Mouse (Mus musculus): ENCODE measurements around the gene Sobp. TPM values are rescaled to one million over a fixed set of nuclear protein-coding genes. Genes with fewer than 3 reads are reported as not detected.

Sobp gene
- polyA plus RNA-seq, 1 experiment from 2014 or later: not detected

DNA sequence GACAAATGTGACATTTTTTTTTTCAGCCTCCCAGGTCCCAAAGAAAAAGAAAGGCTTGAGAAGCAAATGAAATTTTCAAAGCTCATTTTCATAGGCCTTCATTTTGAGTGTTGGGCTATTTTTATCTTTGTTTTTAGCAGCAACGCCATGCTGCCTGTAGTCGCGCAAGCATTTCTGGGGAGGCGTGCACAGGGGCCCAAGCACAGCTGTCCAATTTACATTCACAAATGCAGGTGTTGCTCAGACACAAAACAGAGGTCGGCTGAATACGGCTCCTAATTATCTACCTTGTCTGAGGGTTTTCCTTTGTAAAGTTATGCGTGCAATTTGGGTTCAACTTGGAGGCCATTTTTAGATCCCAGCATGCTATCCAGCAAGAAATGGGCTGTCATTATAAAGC is 49.8 kb downstream of the Sobp start:
- Histone ChIP-seq H3K27ac (no peak overlapping the region), H3K79me2 (ENCODE audit: inconsistent target) (no peaks in the 10 kb centered on the region), H3K4me3 (ENCODE audit: inconsistent target) (no peak overlapping the region), H3K36me3 (ENCODE audit: inconsistent target) (no peaks in the 10 kb centered on the region)
- WGBS (ENCODE audit: missing documents): 92% methylated on average over 7 of the region's 7 CpGs

DNA sequence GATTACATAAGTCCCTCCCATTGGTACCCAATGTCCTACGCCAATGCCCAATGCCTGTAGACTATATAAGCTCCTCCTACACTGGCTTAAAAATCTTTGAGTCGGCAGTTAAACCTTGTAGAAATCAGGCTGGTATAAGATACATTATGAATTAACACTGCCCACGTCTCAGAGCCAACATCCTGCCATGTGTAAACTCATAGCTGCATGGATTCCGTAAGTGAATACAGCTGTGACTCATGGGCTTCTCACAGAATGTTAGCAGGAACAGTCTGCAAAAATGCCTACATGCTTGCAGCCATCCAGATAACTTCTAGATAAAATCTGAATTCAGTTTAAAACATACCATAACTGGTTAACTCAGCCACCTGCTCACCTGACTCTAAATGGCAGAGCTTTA is 50.2 kb downstream of the Sobp start:
- H3K36me3 ChIP-seq (ENCODE audit: inconsistent target): no peaks in the 10 kb centered on the region
- H3K4me3 ChIP-seq (ENCODE audit: inconsistent target): no peak overlapping the region
- H3K27ac ChIP-seq: no peak overlapping the region
- H3K79me2 ChIP-seq (ENCODE audit: inconsistent target): no peaks in the 10 kb centered on the region
- WGBS (ENCODE audit: missing documents): 93% methylated on average over 4 of the region's 4 CpGs

DNA sequence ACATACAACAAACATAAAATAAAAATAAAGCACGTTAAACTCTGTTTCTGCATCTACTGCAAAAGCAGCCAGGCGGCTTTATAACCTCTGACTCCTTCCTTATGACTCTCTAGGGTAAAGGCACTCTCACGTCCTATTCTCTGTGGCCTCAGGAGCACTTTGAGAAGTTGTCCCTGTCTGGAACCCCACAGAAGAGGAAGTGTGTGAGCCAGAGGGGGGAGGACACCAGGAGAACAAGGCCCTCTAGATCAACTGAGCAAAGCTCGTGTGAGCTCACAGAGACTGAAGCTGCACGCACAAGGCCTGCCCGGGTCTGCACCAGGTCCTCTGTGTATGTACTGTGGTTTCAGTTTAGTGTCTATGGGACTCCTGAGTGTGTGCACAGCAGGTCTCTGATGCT is 50.9 kb downstream of the Sobp start:
- Histone ChIP-seq H3K79me2 (ENCODE audit: inconsistent target) (no peaks in the 10 kb centered on the region), H3K27ac (no peak overlapping the region), H3K4me3 (ENCODE audit: inconsistent target) (no peak overlapping the region), H3K36me3 (ENCODE audit: inconsistent target) (no peaks in the 10 kb centered on the region)
- 33% methylated on average over 6 of the region's 6 CpGs for WGBS (ENCODE audit: missing documents)

DNA sequence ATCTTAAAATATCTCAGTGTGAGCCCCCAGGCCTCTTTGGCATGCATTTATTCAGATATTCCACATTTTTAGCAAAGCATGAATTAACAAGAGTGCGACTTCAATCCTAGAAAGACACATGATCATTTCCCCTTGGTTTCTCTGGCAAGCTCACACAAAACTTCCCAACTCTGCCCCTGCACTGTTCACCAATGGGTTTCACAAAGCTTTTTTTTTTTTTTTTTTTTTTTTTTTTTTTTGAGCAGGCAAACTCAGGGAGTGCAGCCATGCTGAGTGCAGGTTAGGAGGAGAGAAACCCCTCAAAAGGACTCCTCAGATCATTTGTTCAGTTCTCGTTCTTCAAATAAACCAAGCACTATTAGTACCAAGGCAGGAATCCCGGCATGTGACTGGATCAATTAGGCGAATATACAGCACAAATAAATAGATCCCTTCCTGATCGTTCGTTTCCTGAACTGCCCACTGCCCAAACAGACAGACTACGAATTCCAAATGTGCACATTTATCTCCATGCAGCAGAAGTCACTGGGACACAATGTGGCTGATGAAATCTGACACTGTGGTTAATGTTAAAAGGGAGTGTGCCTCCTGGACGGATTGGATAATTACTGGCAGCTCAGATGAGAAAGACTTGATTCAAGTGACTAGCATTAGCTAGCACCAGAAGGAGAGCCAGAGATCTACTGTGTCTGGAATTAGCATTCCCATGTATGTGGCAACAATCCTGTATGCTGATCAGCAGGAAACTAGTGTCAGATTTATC is 53.5 kb downstream of the Sobp start:
- 74% methylated on average over 8 of the region's 8 CpGs for WGBS (ENCODE audit: missing documents)

DNA sequence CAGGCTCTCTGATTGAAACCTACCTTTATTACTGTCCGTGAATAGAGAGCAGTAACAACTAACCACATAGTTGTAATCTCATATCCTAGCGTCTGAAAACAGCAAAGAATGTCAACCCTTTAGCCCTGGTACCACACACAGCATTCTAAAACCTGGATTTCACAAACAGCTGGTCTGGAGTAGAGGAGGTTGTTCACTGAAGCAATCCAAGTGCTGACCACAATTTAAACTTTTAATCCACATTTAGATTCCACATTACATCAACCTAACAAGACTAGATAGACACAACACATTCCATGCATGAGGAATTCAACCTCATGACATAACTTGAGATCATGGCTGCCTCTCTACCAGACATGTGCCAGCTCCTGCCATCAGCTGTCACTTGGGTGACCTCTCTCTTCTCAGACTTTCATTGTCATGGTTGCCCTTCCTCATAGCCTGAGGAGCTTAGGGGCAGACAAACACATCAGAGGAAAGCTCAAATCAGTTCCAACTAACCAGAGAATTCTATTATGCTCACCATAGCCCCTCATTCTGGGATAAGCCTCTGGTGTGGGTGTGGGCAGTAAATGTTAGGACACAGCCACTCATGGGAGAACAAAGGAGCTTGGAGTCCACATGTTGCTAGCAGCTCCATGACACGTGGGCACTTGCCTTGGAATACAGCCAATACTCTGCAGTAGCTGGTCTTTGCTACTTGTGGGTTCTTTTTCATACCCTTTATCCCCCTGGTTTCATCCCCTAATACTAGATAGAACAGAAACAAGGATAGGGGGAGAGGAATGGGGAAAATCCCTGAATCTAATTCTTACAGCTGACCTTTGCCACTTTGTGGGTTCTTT is 58.0 kb downstream of the Sobp start:
- H3K36me3 ChIP-seq (ENCODE audit: inconsistent target): no peaks in the 10 kb centered on the region
- 82% methylated on average over 3 of the region's 3 CpGs for WGBS (ENCODE audit: missing documents)
- no peak overlapping the region for H3K4me3 ChIP-seq (ENCODE audit: inconsistent target)
- H3K79me2 ChIP-seq (ENCODE audit: inconsistent target): no peaks in the 10 kb centered on the region
- H3K27ac ChIP-seq: no peak overlapping the region

More for the DNA sequence above, 53.5 kb downstream of the Sobp start:
- Histone ChIP-seq H3K36me3 (ENCODE audit: inconsistent target) (no peaks in the 10 kb centered on the region), H3K4me3 (ENCODE audit: inconsistent target) (no peak overlapping the region), H3K79me2 (ENCODE audit: inconsistent target) (no peaks in the 10 kb centered on the region), H3K27ac (no peak overlapping the region)

DNA sequence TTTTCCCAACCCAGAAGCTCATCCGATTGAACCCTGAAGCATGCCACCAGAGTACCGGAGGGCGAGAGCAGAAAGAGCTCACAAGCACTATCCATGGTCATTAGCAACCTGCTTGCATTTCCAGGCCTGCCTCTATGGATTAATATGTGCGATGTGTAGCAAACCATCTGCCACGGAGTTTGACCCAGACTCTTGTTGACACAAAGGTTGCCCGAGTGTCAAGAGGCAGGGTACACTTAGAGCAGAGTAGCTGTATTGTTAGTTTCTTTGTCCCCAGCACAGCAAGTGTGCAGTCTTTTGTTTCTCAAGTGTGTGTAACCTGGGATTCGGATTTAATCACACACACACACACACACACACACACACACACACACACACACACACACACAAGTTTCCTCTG is 62.0 kb downstream of the Sobp start:
- H3K4me3 ChIP-seq (ENCODE audit: inconsistent target): no peak overlapping the region
- no peak overlapping the region for H3K27ac ChIP-seq
- H3K36me3 ChIP-seq (ENCODE audit: inconsistent target): no peaks in the 10 kb centered on the region
- WGBS (ENCODE audit: missing documents): 90% methylated on average over 6 of the region's 7 CpGs
- H3K79me2 ChIP-seq (ENCODE audit: inconsistent target): no peaks in the 10 kb centered on the region

DNA sequence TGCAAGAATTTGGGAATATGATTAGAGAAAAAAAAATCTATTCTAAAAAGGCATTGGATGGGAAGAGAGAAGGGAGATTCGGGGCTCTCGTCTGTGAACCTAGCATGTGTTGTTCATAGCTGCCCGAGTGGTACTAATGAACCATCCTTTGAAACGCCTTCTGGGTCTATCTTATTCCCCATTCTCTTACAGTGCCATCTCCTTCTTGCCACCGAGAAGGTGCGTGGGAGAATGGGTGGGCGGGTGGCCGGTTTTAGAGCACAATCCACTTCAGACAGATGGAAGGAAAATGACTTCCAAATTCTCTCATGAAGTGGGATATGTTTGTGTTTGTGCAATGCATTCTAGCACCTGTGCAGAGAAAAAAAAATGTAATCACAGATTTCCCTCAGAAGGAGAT is 67.7 kb downstream of the Sobp start:
- Histone ChIP-seq H3K36me3 (ENCODE audit: inconsistent target) (no peaks in the 10 kb centered on the region), H3K79me2 (ENCODE audit: inconsistent target) (no peaks in the 10 kb centered on the region), H3K27ac (no peak overlapping the region), H3K4me3 (ENCODE audit: inconsistent target) (no peak overlapping the region)
- WGBS (ENCODE audit: missing documents): 94% methylated on average over 8 of the region's 8 CpGs

DNA sequence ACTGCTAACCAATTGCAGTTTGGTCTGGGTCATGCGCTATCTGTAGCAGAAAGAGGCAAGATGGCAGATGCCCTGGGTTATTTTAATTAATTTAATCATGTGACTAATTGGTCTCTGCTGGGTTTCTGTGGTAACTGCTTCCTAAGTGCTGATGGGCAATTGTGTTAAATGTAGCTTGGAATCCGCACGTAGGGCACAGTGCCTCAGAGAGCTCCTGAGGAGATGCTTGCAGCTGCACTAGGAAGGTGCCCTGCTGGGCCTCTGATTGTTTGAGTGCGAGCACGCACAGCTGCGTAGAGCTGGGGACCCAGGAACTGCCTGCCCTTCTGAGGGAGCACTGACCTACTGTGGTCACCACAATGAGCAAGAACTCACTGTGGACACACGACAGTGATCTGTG is 68.1 kb downstream of the Sobp start:
- Histone ChIP-seq H3K36me3 (ENCODE audit: inconsistent target) (no peaks in the 10 kb centered on the region), H3K4me3 (ENCODE audit: inconsistent target) (no peak overlapping the region), H3K27ac (no peak overlapping the region), H3K79me2 (ENCODE audit: inconsistent target) (no peaks in the 10 kb centered on the region)
- 89% methylated on average over 7 of the region's 7 CpGs for WGBS (ENCODE audit: missing documents)

DNA sequence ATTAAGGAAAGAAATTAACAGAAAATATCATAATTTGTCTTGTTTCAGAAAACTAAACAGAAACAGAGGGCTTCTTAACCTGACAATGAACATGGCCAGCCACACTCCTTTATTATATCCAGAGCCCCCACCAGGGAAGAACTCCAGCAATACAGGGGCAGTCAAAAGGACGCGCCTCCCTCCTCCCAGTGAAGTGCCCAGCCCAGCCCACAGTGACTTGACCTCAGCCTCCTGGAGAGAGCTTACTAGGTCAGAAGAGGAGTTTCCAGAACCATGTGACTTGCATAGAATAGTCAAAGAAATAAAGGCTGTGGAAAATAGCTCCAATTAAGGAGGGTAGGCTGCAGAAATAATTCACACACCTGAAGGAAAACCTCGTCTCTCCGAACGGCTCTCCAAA is 73.8 kb downstream of the Sobp start:
- H3K27ac ChIP-seq: no peak overlapping the region
- H3K79me2 ChIP-seq (ENCODE audit: inconsistent target): no peaks in the 10 kb centered on the region
- H3K36me3 ChIP-seq (ENCODE audit: inconsistent target): no peaks in the 10 kb centered on the region
- WGBS (ENCODE audit: missing documents): 91% methylated on average over 5 of the region's 5 CpGs
- H3K4me3 ChIP-seq (ENCODE audit: inconsistent target): no peak overlapping the region

DNA sequence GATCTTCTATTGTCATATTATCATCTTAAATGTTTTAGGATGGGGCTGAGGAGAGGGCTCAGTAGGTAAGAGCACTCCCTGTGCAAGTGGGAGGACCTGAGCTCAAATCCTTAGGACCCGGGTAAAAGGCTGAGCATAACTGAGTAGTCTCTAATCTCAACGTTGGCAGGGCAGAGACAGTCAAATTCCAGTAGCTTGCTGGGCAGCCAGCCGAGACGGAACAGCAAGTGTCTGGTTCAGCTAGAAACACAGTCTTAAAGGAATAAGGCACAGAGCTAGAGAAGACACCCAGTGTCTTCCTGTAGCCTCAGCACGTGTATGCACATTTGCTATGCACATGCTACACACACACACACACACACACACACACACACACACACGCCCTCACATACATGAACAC is 75.1 kb downstream of the Sobp start:
- Histone ChIP-seq H3K4me3 (ENCODE audit: inconsistent target) (no peak overlapping the region), H3K79me2 (ENCODE audit: inconsistent target) (no peaks in the 10 kb centered on the region), H3K36me3 (ENCODE audit: inconsistent target) (no peaks in the 10 kb centered on the region), H3K27ac (no peak overlapping the region)
- 83% methylated on average over 5 of the region's 6 CpGs for WGBS (ENCODE audit: missing documents)

DNA sequence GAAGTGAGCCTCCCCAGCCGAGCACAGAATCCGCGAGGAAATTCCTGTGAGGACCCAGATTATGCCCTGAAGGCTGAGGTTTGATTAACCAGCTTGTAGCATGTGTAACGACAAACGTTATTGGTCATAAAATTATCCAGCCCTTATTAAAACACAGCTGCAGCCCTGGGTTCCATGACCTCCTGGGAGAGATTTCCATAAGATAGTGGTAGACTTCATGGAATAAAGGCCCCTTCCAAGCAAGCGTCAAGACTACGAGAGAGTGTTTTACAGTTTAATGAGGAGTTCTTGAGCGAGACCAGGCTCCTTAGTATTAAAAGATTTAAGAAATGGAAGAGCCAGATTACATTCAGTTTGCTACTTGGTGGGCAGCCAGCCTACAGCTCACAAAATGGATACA is 76.6 kb downstream of the Sobp start:
- no peaks in the 10 kb centered on the region for H3K36me3 ChIP-seq (ENCODE audit: inconsistent target)
- H3K4me3 ChIP-seq (ENCODE audit: inconsistent target): no peak overlapping the region
- no peaks in the 10 kb centered on the region for H3K79me2 ChIP-seq (ENCODE audit: inconsistent target)
- 91% methylated on average over 8 of the region's 8 CpGs for WGBS (ENCODE audit: missing documents)
- H3K27ac ChIP-seq: no peak overlapping the region

DNA sequence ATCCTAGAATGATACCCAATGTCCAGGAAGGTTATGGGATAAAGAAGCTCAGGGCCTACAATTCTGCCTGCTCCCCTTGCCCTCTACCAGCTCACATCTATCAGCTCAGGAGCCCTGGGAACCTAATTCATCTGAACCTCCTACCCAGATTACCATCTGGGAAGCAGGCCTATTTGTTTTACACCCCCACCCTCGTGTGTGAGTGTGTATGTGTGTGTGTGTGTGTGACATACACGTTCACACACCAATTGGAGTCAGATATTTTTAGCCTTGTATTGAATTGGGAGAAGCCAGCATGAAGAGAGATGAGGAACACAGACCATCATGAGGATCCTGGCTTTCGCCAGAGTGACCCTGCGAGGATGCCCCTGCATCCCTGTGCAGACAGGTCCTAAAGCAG is 77.7 kb downstream of the Sobp start:
- H3K36me3 ChIP-seq (ENCODE audit: inconsistent target): no peaks in the 10 kb centered on the region
- H3K79me2 ChIP-seq (ENCODE audit: inconsistent target): no peaks in the 10 kb centered on the region
- 67% methylated on average over 4 of the region's 4 CpGs for WGBS (ENCODE audit: missing documents)
- H3K4me3 ChIP-seq (ENCODE audit: inconsistent target): no peak overlapping the region
- no peak overlapping the region for H3K27ac ChIP-seq

DNA sequence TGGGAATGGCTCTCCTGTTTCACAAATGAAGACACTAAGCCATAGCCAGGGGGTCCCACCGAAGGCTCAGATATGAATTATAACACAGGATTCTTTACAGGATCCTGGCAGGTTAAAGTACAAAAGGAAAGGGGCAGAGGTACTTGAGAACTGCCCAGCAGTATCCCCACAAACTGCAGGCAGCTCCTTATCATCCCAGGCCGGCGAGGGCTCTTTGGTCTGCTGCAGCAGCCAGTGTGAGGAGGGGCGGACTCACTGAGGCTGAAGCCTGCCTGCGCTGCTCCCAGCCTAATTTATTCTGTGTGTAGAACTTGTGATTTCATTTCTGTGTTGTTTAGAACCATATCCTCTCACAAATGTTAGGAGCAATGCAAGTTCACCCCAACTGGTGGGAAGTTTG is 79.8 kb downstream of the Sobp start:
- 84% methylated on average over 5 of the region's 5 CpGs for WGBS (ENCODE audit: missing documents)
- no peaks in the 10 kb centered on the region for H3K36me3 ChIP-seq (ENCODE audit: inconsistent target)
- H3K79me2 ChIP-seq (ENCODE audit: inconsistent target): no peaks in the 10 kb centered on the region
- no peak overlapping the region for H3K27ac ChIP-seq
- H3K4me3 ChIP-seq (ENCODE audit: inconsistent target): no peak overlapping the region

DNA sequence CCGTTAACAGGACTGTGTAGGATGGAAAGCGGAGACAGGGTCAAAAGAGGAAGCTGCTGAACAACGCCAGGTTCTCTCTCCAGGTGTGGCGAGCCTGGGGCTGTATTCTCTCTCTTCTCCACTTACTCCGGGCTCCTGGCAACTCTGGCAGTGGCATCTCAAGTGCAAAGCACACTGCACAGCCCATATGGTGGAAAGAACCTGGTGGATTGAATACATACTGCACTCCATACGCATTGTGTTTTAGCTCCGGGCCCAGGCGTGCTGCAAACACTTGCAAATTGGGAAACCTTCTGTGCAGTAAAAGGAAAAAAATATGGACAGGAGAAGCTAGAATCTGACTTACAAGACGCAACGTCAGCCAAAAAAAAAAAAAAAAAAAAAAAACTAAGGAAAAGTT is 80.9 kb downstream of the Sobp start:
- no peak overlapping the region for H3K27ac ChIP-seq
- H3K79me2 ChIP-seq (ENCODE audit: inconsistent target): no peaks in the 10 kb centered on the region
- WGBS (ENCODE audit: missing documents): 76% methylated on average over 10 of the region's 10 CpGs
- no peaks in the 10 kb centered on the region for H3K36me3 ChIP-seq (ENCODE audit: inconsistent target)
- no peak overlapping the region for H3K4me3 ChIP-seq (ENCODE audit: inconsistent target)

DNA sequence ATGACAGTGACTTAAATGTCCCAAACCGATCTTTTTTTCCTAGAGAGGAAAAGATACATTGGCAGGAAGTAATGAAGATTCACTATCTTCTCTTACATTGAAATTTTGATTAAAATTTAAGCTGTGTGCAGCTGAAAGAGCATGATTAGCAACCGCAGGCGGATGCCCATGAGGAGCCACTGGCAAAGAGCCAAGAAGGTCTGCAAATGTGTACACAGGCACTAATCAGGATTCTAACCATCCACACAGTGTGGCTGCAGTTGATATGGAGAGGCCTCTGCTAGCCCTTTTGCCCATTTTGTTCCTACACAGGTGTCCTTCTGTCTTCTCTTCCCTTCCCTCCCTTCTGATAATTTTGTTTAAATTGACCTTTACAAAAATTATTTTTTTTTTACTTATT is 84.3 kb downstream of the Sobp start:
- no peaks in the 10 kb centered on the region for H3K79me2 ChIP-seq (ENCODE audit: inconsistent target)
- 96% methylated on average over 3 of the region's 3 CpGs for WGBS (ENCODE audit: missing documents)
- H3K36me3 ChIP-seq (ENCODE audit: inconsistent target): no peaks in the 10 kb centered on the region

More for the DNA sequence above, 84.3 kb downstream of the Sobp start:
- no peak overlapping the region for H3K27ac ChIP-seq
- no peak overlapping the region for H3K4me3 ChIP-seq (ENCODE audit: inconsistent target)
